Mouse (Mus musculus) MEL (cell line): ENCODE results near the gene Tubb1. TPM values are rescaled to one million over a fixed set of nuclear protein-coding genes. Genes with fewer than 3 reads are reported as not detected.

Experiments
- DNase-seq: peaks from one replicate; pipeline ENCODE4 v3.0.0; 2011; ENCODE audit warnings: low read depth, low spot score
- H3K27ac ChIP-seq: 2 replicates; pipeline ENCODE4 v1.5.1; 2012; ENCODE audit warnings: low read depth, mild to moderate bottlenecking, control low read depth, low read length, moderate library complexity; ENCODE audit not compliant: control insufficient read depth
- H3K27me3 ChIP-seq, 2 experiments: fragments of 150-350 bp in 1 of 2; sonication (generic) in 1 of 2; 2 replicates each; pipeline ENCODE4 v1.6.1; 2012; ENCODE audit warnings: low read length in 2 of 2, mild to moderate bottlenecking in 2 of 2, improper control_type of control experiment in 1 of 2, moderate library complexity in 1 of 2; ENCODE audit not compliant: insufficient read depth in 2 of 2, control insufficient read depth in 1 of 2
- H3K36me3 ChIP-seq, 2 experiments: 2 replicates each; pipeline ENCODE4 v1.6.1; 2012 to 2014; ENCODE audit warnings: low read length in 2 of 2, improper control_type of control experiment in 1 of 2, inconsistent platforms in 1 of 2, mild to moderate bottlenecking in 1 of 2; ENCODE audit not compliant: insufficient read depth in 2 of 2, control insufficient read depth in 1 of 2
- H3K4me1 ChIP-seq, 2 experiments: fragments of 150-350 bp in 1 of 2; sonication (generic) in 1 of 2; 2 replicates each; pipeline ENCODE4 v1.6.1; 2012; ENCODE audit warnings: low read length in 2 of 2, improper control_type of control experiment in 1 of 2, mild to moderate bottlenecking in 1 of 2; ENCODE audit not compliant: insufficient read depth in 2 of 2, control insufficient read depth in 1 of 2
- H3K4me3 ChIP-seq, 2 experiments: fragments of 150-350 bp in 1 of 2; sonication (generic) in 1 of 2; 2 replicates each; pipeline ENCODE4 v1.5.1; 2012; ENCODE audit warnings: low read depth in 2 of 2, low read length in 2 of 2, mild to moderate bottlenecking in 2 of 2, moderate library complexity in 2 of 2, control low read depth in 1 of 2, improper control_type of control experiment in 1 of 2; ENCODE audit not compliant: control insufficient read depth in 1 of 2, insufficient read depth in 1 of 2
- H3K79me2 ChIP-seq: 2 replicates; pipeline ENCODE4 v1.6.1; 2012; ENCODE audit warnings: mild to moderate bottlenecking, low read length, moderate library complexity; ENCODE audit not compliant: control insufficient read depth, poor library complexity, insufficient read depth
- H3K9ac ChIP-seq: 2 replicates; pipeline ENCODE4 v1.6.1; 2012; ENCODE audit warnings: low read depth, mild to moderate bottlenecking, control low read depth, low read length, moderate library complexity; ENCODE audit not compliant: control insufficient read depth, poor library complexity, severe bottlenecking
- H3K9me3 ChIP-seq: fragments of 150-350 bp; sonication (generic); replicated peaks from 2 replicates; pipeline ENCODE4 v1.6.1; 2012; ENCODE audit warnings: mild to moderate bottlenecking, low read length, improper control_type of control experiment, moderate library complexity; ENCODE audit not compliant: insufficient read depth
- BHLHE40 ChIP-seq: IDR thresholded peaks from 2 replicates; pipeline ENCODE4 v1.6.1; 2012; ENCODE audit warnings: low read depth, mild to moderate bottlenecking, inconsistent platforms, low read length, improper control_type of control experiment, borderline replicate concordance
- CHD1 ChIP-seq: IDR thresholded peaks from 2 replicates; pipeline ENCODE4 v1.6.1; 2012; ENCODE audit warnings: low read depth, mild to moderate bottlenecking, inconsistent platforms, low read length, improper control_type of control experiment
- CTCF ChIP-seq, 3 experiments: IDR thresholded peaks in 2 of 3; conservative IDR thresholded peaks in 1 of 3; 2 replicates each; pipeline ENCODE4 v1.5.1; 2011 to 2012; ENCODE audit warnings: low read length in 3 of 3, low read depth in 2 of 3, mild to moderate bottlenecking in 2 of 3, improper control_type of control experiment in 1 of 3, inconsistent platforms in 1 of 3, mixed read lengths in 1 of 3, moderate library complexity in 1 of 3; ENCODE audit not compliant: control insufficient read depth in 1 of 3, insufficient read depth in 1 of 3, poor library complexity in 1 of 3, severe bottlenecking in 1 of 3
- E2F4 ChIP-seq: IDR thresholded peaks from 2 replicates; pipeline ENCODE4 v1.6.1; 2011; ENCODE audit warnings: low read depth, low read length, improper control_type of control experiment, borderline replicate concordance
- GATA1 ChIP-seq: IDR thresholded peaks from 2 replicates; pipeline ENCODE4 v1.6.1; 2011; ENCODE audit warnings: low read depth, low read length, improper control_type of control experiment
- JUND ChIP-seq: IDR thresholded peaks from 2 replicates; pipeline ENCODE4 v1.6.1; 2011; ENCODE audit warnings: low read depth, mild to moderate bottlenecking, improper control_type of control experiment, low read length
- KAT2A ChIP-seq: conservative IDR thresholded peaks from 2 replicates; pipeline ENCODE4 v1.6.1; 2012; ENCODE audit warnings: low read depth, low read length, improper control_type of control experiment, inconsistent platforms
- MAFK ChIP-seq: IDR thresholded peaks from 2 replicates; pipeline ENCODE4 v1.6.1; 2011; ENCODE audit warnings: low read depth, mild to moderate bottlenecking, low read length, improper control_type of control experiment, borderline replicate concordance
- MAZ ChIP-seq: IDR thresholded peaks from 2 replicates; pipeline ENCODE4 v1.6.1; 2012; ENCODE audit warnings: low read depth, mild to moderate bottlenecking, inconsistent platforms, low read length, improper control_type of control experiment
- MEF2A ChIP-seq: IDR thresholded peaks from 2 replicates; pipeline ENCODE4 v1.6.1; 2014; ENCODE audit warnings: low read depth, mild to moderate bottlenecking, inconsistent platforms, low read length, improper control_type of control experiment; ENCODE audit not compliant: poor library complexity, insufficient replicate concordance, severe bottlenecking; ENCODE audit errors: extremely low read depth
- MXI1 ChIP-seq: IDR thresholded peaks from 2 replicates; pipeline ENCODE4 v1.6.1; 2011; ENCODE audit warnings: mild to moderate bottlenecking, low read depth, low read length, improper control_type of control experiment
- MYB ChIP-seq: IDR thresholded peaks from 2 replicates; pipeline ENCODE4 v1.6.1; 2011; ENCODE audit warnings: mild to moderate bottlenecking, low read depth, low read length, improper control_type of control experiment
- MYC ChIP-seq: IDR thresholded peaks from 2 replicates; pipeline ENCODE4 v1.6.1; 2011; ENCODE audit warnings: low read depth, mild to moderate bottlenecking, low read length, improper control_type of control experiment, moderate library complexity
- NELFE ChIP-seq: IDR thresholded peaks from 2 replicates; pipeline ENCODE4 v1.6.1; 2011; ENCODE audit warnings: low read depth, low read length, improper control_type of control experiment
- NRF1 ChIP-seq: IDR thresholded peaks from 2 replicates; pipeline ENCODE4 v1.6.1; 2014; ENCODE audit warnings: low read depth, mild to moderate bottlenecking, inconsistent platforms, low read length, improper control_type of control experiment, moderate library complexity; ENCODE audit not compliant: poor library complexity, insufficient read depth, severe bottlenecking
- POLR2AphosphoS2 ChIP-seq: IDR thresholded peaks from 2 replicates; pipeline ENCODE4 v1.6.1; 2011; ENCODE audit warnings: low read length, improper control_type of control experiment
- RCOR1 ChIP-seq: IDR thresholded peaks from 2 replicates; pipeline ENCODE4 v1.6.1; 2012; ENCODE audit warnings: low read depth, mild to moderate bottlenecking, inconsistent platforms, low read length, improper control_type of control experiment
- SIN3A ChIP-seq: IDR thresholded peaks from 2 replicates; pipeline ENCODE4 v1.6.1; 2012; ENCODE audit warnings: low read length, improper control_type of control experiment, inconsistent platforms
- SMC3 ChIP-seq: IDR thresholded peaks from 2 replicates; pipeline ENCODE4 v1.6.1; 2011; ENCODE audit warnings: low read depth, low read length, improper control_type of control experiment
- TBP ChIP-seq: IDR thresholded peaks from 2 replicates; pipeline ENCODE4 v1.8.0; 2011; ENCODE audit warnings: low read depth, low read length, improper control_type of control experiment
- TCF12 ChIP-seq: IDR thresholded peaks from 2 replicates; pipeline ENCODE4 v1.6.1; 2014; ENCODE audit warnings: low read depth, mild to moderate bottlenecking, inconsistent platforms, low read length, improper control_type of control experiment, moderate library complexity
- ZC3H11A ChIP-seq: IDR thresholded peaks from 2 replicates; pipeline ENCODE4 v1.6.1; 2012; ENCODE audit warnings: low read depth, mild to moderate bottlenecking, inconsistent platforms, low read length, improper control_type of control experiment
- ZMIZ1 ChIP-seq: IDR thresholded peaks from 2 replicates; pipeline ENCODE4 v1.6.1; 2012; ENCODE audit warnings: low read depth, mild to moderate bottlenecking, inconsistent platforms, low read length, improper control_type of control experiment, moderate library complexity
- polyA plus RNA-seq, 2 experiments: library from polyadenylated mRNA; stranded (reverse) in 1 of 2; unstranded in 1 of 2; fragments of >175 nt in 1 of 2; fragments of >200 nt in 1 of 2; gene quantifications; 2 replicates each; pipeline versions ENCODE4 v1.2.1 to v1.2.4; 2012; ENCODE audit warnings: low replicate concordance in 2 of 2, low read depth in 1 of 2; ENCODE audit not compliant: insufficient read length in 2 of 2, insufficient read depth in 1 of 2, missing spikeins in 1 of 2
- total RNA-seq: library from RNA; depleted of rRNA; stranded (reverse); fragments of 300-350 nt; gene quantifications from 2 replicates; pipeline ENCODE4 v1.2.3, GENCODE M21; 2012

Tubb1 gene
- total and polyA plus RNA-seq, 3 experiments: 2.6 to 3.1 TPM; not detected in 1

GRCm38 (mm10) chr2:174446492-174446891 lies 4.0 kb upstream of the Tubb1 start:
- DNase-seq: no peak
- H3K9me3 ChIP-seq: no peaks in the 10 kb centered on the region
- H3K27ac ChIP-seq: no peak overlapping the region
- TF ChIP-seq E2F4 (no peak), MAZ (no peak)
- TF ChIP-seq, all 39 proteins: peak for 0
- H3K4me1 ChIP-seq: peaks cover 3 to 15% of the 10 kb centered on the region in 2 experiments
- H3K4me3 ChIP-seq: no peak overlapping the region
- H3K79me2 ChIP-seq: no peaks in the 10 kb centered on the region
- no peaks in the 10 kb centered on the region; a peak in 2 of 4 replicates for H3K36me3 ChIP-seq
- no peaks in the 10 kb centered on the region for H3K27me3 ChIP-seq
- no peak overlapping the region for H3K9ac ChIP-seq

- H3K9ac ChIP-seq: no peak overlapping the region
- H3K79me2 ChIP-seq: no peaks in the 10 kb centered on the region
- peaks cover 3 to 18% of the 10 kb centered on the region in 2 experiments for H3K4me1 ChIP-seq
- no peak for TF ChIP-seq TCF12
- no peak for TF ChIP-seq NRF1
- no peak for TF ChIP-seq NELFE
- TF ChIP-seq MYB: no peak
- TF ChIP-seq E2F4: no peak
- TF ChIP-seq SMC3: no peak
- TF ChIP-seq TBP: no peak
- TF ChIP-seq KAT2A: no peak
- TF ChIP-seq RCOR1: no peak
- TF ChIP-seq POLR2AphosphoS2: no peak
- no peak for TF ChIP-seq JUND
- TF ChIP-seq BHLHE40: no peak
- no peak for TF ChIP-seq MEF2A
- no peak for TF ChIP-seq SIN3A
- TF ChIP-seq MYC: no peak
- TF ChIP-seq, all 39 proteins: peak for 0
- no peak overlapping the region for H3K27ac ChIP-seq
- no peaks in the 10 kb centered on the region for H3K9me3 ChIP-seq
- H3K4me3 ChIP-seq: no peak overlapping the region
- no peaks in the 10 kb centered on the region for H3K27me3 ChIP-seq
- no peak for DNase-seq
- no peaks in the 10 kb centered on the region; a peak in 2 of 4 replicates for H3K36me3 ChIP-seq
These were observed 3.6 kb upstream of the Tubb1 start for GRCm38 (mm10) chr2:174446905-174447304.

GRCm38 (mm10) chr2:174448405-174448804 lies 2.1 kb upstream of the Tubb1 start:
- H3K9me3 ChIP-seq: no peaks in the 10 kb centered on the region
- no peak overlapping the region for H3K27ac ChIP-seq
- H3K36me3 ChIP-seq: peaks cover 0 to 12% of the 10 kb centered on the region in 2 experiments; a peak in 2 of 4 replicates
- H3K4me1 ChIP-seq: peaks cover 10 to 26% of the 10 kb centered on the region in 2 experiments
- TF ChIP-seq TBP (no peak), JUND (no peak), CTCF (IDR thresholded peaks at IDR 0.05 in 2 of 3, conservative IDR thresholded peaks at IDR 0.05 in 1 of 3; ENCODE audit: control insufficient read depth in 1 of 3, insufficient read depth in 1 of 3, low read depth in 2 of 3, low read length in 3 of 3, poor library complexity in 1 of 3, severe bottlenecking in 1 of 3) (no peak), GATA1 (no peak), KAT2A (no peak), MXI1 (no peak), ZMIZ1 (no peak), MAFK (no peak), ZC3H11A (no peak), CHD1 (no peak)
- H3K9ac ChIP-seq: no peak overlapping the region
- H3K4me3 ChIP-seq: no peak overlapping the region
- no peaks in the 10 kb centered on the region for H3K27me3 ChIP-seq
- no peak for DNase-seq
- no peaks in the 10 kb centered on the region for H3K79me2 ChIP-seq
